Mouse (Mus musculus): ENCODE measurements around the gene Slc17a9. TPM values are rescaled to one million over a fixed set of nuclear protein-coding genes. Genes with fewer than 3 reads are reported as not detected.

The Slc17a9 gene
- polyA plus RNA-seq, 1 experiment from 2014 or later = 2.3 TPM

GRCm38 (mm10) chr2:180701767-180702621 lies 23.1 kb upstream of the Slc17a9 start:
- H3K4me1 ChIP-seq (replicated peaks) = peaks cover 27% of the 10 kb centered on the region
- peak overlapping the region; percentile 95 for H3K27ac ChIP-seq
- H3K27me3 ChIP-seq (replicated peaks) = no peaks in the 10 kb centered on the region
- peak; percentile 95 for ATAC-seq
- H3K9ac ChIP-seq = peak overlapping the region; percentile 91
- WGBS = under 1% methylated on average over 66 of the region's 66 CpGs
- H3K9me3 ChIP-seq = no peaks in the 10 kb centered on the region
- no peaks in the 10 kb centered on the region for H3K36me3 ChIP-seq
- peak overlapping the region; percentile 79 for H3K4me2 ChIP-seq (replicated peaks)
- H3K4me3 ChIP-seq (replicated peaks) = peak overlapping the region; percentile 68

GRCm38 (mm10) chr2:180702701-180703149 lies 22.3 kb upstream of the Slc17a9 start:
- peak overlapping the region; percentile 95 for H3K27ac ChIP-seq
- peak overlapping the region; percentile 91 for H3K9ac ChIP-seq
- peak overlapping the region; percentile 79 for H3K4me2 ChIP-seq (replicated peaks)
- peak overlapping the region; percentile 68 for H3K4me3 ChIP-seq (replicated peaks)
- no peak for ATAC-seq
- no peaks in the 10 kb centered on the region for H3K27me3 ChIP-seq (replicated peaks)
- H3K9me3 ChIP-seq = no peaks in the 10 kb centered on the region
- no peaks in the 10 kb centered on the region for H3K36me3 ChIP-seq
- peaks cover 27% of the 10 kb centered on the region for H3K4me1 ChIP-seq (replicated peaks)
- 33% methylated on average over 4 of the region's 4 CpGs for WGBS

- Histone ChIP-seq H3K27ac (peak overlapping the region; percentile 95; the same call in 1 of the 2 replicates), H3K4me2 (replicated peaks) (no peak overlapping the region), H3K9me3 (no peaks in the 10 kb centered on the region), H3K36me3 (no peaks in the 10 kb centered on the region), H3K4me1 (replicated peaks) (peaks cover 27% of the 10 kb centered on the region), H3K9ac (no peak overlapping the region), H3K27me3 (replicated peaks) (no peaks in the 10 kb centered on the region), H3K4me3 (replicated peaks) (no peak overlapping the region)
- no peak for ATAC-seq
- WGBS = 71% methylated on average over 5 of the region's 5 CpGs
These were observed 21.9 kb upstream of the Slc17a9 start for GRCm38 (mm10) chr2:180703175-180703574.

GRCm38 (mm10) chr2:180703645-180704359 lies 21.3 kb upstream of the Slc17a9 start:
- WGBS = 79% methylated on average over 3 of the region's 3 CpGs
- no peak overlapping the region for H3K9ac ChIP-seq
- H3K9me3 ChIP-seq = no peaks in the 10 kb centered on the region
- no peak overlapping the region for H3K27ac ChIP-seq
- H3K4me3 ChIP-seq (replicated peaks) = no peak overlapping the region
- H3K36me3 ChIP-seq = no peaks in the 10 kb centered on the region
- H3K27me3 ChIP-seq (replicated peaks) = no peaks in the 10 kb centered on the region
- H3K4me2 ChIP-seq (replicated peaks) = no peak overlapping the region
- no peak for ATAC-seq
- peaks cover 32% of the 10 kb centered on the region for H3K4me1 ChIP-seq (replicated peaks)

GRCm38 (mm10) chr2:180704591-180704990 lies 20.5 kb upstream of the Slc17a9 start:
- H3K9ac ChIP-seq = no peak overlapping the region
- H3K4me3 ChIP-seq (replicated peaks) = no peak overlapping the region
- peaks cover 28% of the 10 kb centered on the region for H3K4me1 ChIP-seq (replicated peaks)
- ATAC-seq = no peak
- H3K4me2 ChIP-seq (replicated peaks) = no peak overlapping the region
- no peaks in the 10 kb centered on the region for H3K36me3 ChIP-seq
- no peaks in the 10 kb centered on the region for H3K9me3 ChIP-seq
- no peak overlapping the region for H3K27ac ChIP-seq
- 75% methylated on average over 8 of the region's 8 CpGs for WGBS
- no peaks in the 10 kb centered on the region for H3K27me3 ChIP-seq (replicated peaks)

- ATAC-seq = no peak
- no peak overlapping the region for H3K27ac ChIP-seq
- WGBS = 72% methylated on average over 3 of the region's 3 CpGs
- H3K4me1 ChIP-seq (replicated peaks) = peaks cover 24% of the 10 kb centered on the region
- no peaks in the 10 kb centered on the region for H3K36me3 ChIP-seq
- H3K4me2 ChIP-seq (replicated peaks) = no peak overlapping the region
- H3K9me3 ChIP-seq = no peaks in the 10 kb centered on the region
- H3K9ac ChIP-seq = no peak overlapping the region
- no peaks in the 10 kb centered on the region for H3K27me3 ChIP-seq (replicated peaks)
- H3K4me3 ChIP-seq (replicated peaks) = no peak overlapping the region
These were observed 20.0 kb upstream of the Slc17a9 start for GRCm38 (mm10) chr2:180705066-180705465.

- WGBS = 89% methylated on average over 5 of the region's 5 CpGs
- Histone ChIP-seq H3K4me1 (replicated peaks) (peaks cover 21% of the 10 kb centered on the region), H3K9me3 (no peaks in the 10 kb centered on the region), H3K36me3 (no peaks in the 10 kb centered on the region), H3K9ac (no peak overlapping the region), H3K4me2 (replicated peaks) (no peak overlapping the region), H3K4me3 (replicated peaks) (no peak overlapping the region), H3K27ac (no peak overlapping the region), H3K27me3 (replicated peaks) (no peaks in the 10 kb centered on the region)
- no peak for ATAC-seq
These were observed 19.1 kb upstream of the Slc17a9 start for GRCm38 (mm10) chr2:180705975-180706374.

GRCm38 (mm10) chr2:180709023-180709922 lies 15.8 kb upstream of the Slc17a9 start:
- Histone ChIP-seq H3K4me3 (replicated peaks) (peak overlapping the region; percentile 92), H3K4me1 (replicated peaks) (peaks cover 17% of the 10 kb centered on the region), H3K36me3 (peaks cover 6% of the 10 kb centered on the region; the same call in 1 of the 2 replicates), H3K9me3 (no peaks in the 10 kb centered on the region), H3K9ac (peak overlapping the region; percentile 78), H3K27ac (peak overlapping the region; percentile 84), H3K27me3 (replicated peaks) (no peaks in the 10 kb centered on the region), H3K4me2 (replicated peaks) (peak overlapping the region; percentile 75)
- WGBS = under 1% methylated on average over 39 of the region's 39 CpGs
- ATAC-seq = peak; percentile 64

GRCm38 (mm10) chr2:180709923-180710272 lies 15.2 kb upstream of the Slc17a9 start, which contains the start of the genes Dido1 and Gid8:
Gene Dido1 (minus strand): TSS chr2:180709999.
Gene Gid8 (plus strand): TSS chr2:180710117.
- H3K27ac ChIP-seq = peak within 1 kb of the TSS; percentile 84
- H3K27me3 ChIP-seq (replicated peaks) = no peaks in the 10 kb centered on the region
- H3K4me1 ChIP-seq (replicated peaks) = peaks cover 17% of the 10 kb centered on the region
- no peaks in the 10 kb centered on the region for H3K9me3 ChIP-seq
- ATAC-seq = peak; percentile 96
- H3K9ac ChIP-seq = peak within 1 kb of the TSS; percentile 98
- H3K4me2 ChIP-seq (replicated peaks) = peak within 1 kb of the TSS; percentile 75
- H3K4me3 ChIP-seq (replicated peaks) = peak within 1 kb of the TSS; percentile 92
- H3K36me3 ChIP-seq = peaks cover 11% of the 10 kb centered on the region; the same call in 1 of the 2 replicates
- under 1% methylated on average over 43 of the region's 43 CpGs for WGBS

- peak overlapping the region; percentile 84 for H3K27ac ChIP-seq
- WGBS = 2% methylated on average over 64 of the region's 64 CpGs
- peak overlapping the region; percentile 92 for H3K4me3 ChIP-seq (replicated peaks)
- H3K36me3 ChIP-seq = peaks cover 11% of the 10 kb centered on the region; the same call in 1 of the 2 replicates
- ATAC-seq = no peak
- H3K4me1 ChIP-seq (replicated peaks) = peaks cover 14% of the 10 kb centered on the region
- peak overlapping the region; percentile 63 for H3K4me2 ChIP-seq (replicated peaks)
- peak overlapping the region; percentile 98 for H3K9ac ChIP-seq
- no peaks in the 10 kb centered on the region for H3K27me3 ChIP-seq (replicated peaks)
- no peaks in the 10 kb centered on the region for H3K9me3 ChIP-seq
These were observed 14.5 kb upstream of the Slc17a9 start for GRCm38 (mm10) chr2:180710276-180711155.

GRCm38 (mm10) chr2:180711527-180711926 lies 13.5 kb upstream of the Slc17a9 start:
- peak overlapping the region; percentile 63 for H3K4me2 ChIP-seq (replicated peaks)
- no peak overlapping the region for H3K27ac ChIP-seq
- 52% methylated on average over 4 of the region's 4 CpGs for WGBS
- peak overlapping the region; percentile 92 for H3K4me3 ChIP-seq (replicated peaks)
- H3K27me3 ChIP-seq (replicated peaks) = no peaks in the 10 kb centered on the region
- no peaks in the 10 kb centered on the region for H3K9me3 ChIP-seq
- peak overlapping the region; percentile 98 for H3K9ac ChIP-seq
- H3K4me1 ChIP-seq (replicated peaks) = peaks cover 14% of the 10 kb centered on the region
- no peak for ATAC-seq
- peaks cover 15% of the 10 kb centered on the region for H3K36me3 ChIP-seq
